Mouse (Mus musculus): ENCODE measurements around the gene Hoxd9.

The Hoxd9 gene

DNA sequence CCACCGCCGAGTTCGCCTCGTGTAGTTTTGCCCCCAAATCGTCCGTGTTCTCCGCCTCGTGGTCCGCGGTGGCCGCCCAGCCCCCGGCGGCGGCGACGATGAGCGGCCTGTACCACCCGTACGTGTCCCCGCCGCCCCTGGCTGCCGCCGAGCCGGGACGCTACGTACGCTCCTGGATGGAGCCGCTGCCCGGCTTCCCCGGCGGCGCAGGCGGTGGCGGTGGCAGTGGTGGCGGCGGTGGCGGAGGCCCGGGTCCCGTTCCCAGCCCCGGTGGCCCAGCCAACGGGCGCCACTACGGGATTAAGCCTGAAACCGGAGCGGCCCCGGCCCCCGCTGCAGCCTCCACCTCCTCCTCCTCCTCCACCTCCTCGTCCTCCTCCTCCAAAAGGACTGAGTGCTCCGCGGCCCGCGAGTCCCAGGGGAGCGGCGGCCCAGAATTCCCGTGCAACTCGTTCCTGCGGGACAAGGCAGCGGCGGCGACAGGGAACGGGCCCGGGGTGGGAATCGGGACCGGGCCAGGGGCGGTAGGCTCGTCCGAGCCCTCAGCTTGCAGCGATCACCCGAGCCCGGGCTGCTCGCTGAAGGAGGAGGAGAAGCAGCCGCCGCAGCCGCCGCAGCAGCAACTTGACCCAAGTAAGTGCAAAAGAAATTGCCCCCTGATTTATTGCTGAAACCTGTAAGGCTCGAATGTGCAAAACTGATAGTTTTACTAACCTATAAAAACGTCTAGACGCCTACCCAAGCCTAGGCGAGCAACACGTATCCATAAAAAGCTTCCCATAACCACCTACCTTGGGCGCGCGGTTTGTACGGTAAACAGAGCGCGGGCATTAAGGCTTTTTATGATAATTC is 900 bp downstream of the Hoxd9 start:
- peak; percentile 75 for DNase-seq (ENCODE audit: extremely low spot score)

DNA sequence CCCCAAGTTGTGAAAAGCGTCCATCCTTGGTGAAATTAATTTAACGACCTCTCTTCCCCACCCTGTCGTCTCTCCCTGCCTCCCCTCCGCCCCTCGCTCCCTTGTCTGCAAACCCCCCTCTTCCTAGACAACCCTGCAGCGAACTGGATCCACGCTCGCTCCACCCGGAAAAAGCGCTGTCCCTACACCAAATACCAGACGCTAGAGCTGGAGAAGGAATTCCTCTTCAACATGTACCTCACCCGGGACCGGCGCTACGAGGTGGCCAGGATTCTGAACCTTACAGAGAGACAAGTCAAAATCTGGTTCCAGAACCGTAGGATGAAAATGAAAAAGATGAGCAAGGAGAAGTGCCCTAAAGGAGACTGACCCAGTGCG is 1.5 kb downstream of the Hoxd9 start:
- no peak for DNase-seq (ENCODE audit: extremely low spot score)

DNA sequence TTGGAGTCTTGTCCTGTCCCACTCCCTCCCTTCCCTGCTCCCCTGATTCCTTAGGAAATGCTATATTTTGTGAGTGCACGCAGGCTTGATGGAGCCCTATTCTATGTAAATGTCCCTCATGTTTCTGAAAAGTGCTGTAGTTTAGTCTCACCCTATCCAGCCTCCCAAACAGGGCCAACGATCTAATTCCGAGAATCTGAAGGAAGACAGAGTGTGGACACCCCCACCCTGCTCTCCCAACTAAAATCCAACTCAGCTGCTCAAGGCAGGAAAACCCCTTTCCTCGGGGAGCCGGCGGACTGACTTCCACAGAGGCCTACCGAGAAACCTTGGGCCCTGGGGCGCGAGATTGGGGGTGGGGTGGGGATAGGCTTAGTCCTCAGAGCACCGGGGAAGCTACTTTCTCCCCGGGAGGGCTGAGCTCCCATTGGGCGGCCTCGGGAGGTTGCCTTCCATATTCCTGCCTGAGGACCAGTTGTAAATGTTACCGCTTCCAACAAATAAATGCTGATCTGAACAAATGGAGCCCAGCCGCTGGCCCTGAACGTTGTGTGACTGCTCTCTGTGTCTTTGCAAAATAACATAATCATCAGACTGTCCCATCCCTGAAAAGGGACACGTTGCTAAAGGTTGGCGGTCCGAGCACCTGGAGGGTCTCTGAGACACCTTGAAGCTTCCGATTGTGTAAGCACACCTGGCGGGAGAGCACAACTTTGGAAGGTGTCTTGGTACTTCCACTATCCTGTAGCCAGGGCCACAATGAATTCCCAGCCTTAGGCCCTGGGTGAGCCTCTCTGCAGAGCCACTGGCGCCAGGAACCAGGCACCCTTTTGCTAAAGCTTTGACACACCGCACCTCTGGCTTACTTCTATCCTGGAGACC is 2.4 kb downstream of the Hoxd9 start:
- DNase-seq (ENCODE audit: extremely low spot score), result no peak

DNA sequence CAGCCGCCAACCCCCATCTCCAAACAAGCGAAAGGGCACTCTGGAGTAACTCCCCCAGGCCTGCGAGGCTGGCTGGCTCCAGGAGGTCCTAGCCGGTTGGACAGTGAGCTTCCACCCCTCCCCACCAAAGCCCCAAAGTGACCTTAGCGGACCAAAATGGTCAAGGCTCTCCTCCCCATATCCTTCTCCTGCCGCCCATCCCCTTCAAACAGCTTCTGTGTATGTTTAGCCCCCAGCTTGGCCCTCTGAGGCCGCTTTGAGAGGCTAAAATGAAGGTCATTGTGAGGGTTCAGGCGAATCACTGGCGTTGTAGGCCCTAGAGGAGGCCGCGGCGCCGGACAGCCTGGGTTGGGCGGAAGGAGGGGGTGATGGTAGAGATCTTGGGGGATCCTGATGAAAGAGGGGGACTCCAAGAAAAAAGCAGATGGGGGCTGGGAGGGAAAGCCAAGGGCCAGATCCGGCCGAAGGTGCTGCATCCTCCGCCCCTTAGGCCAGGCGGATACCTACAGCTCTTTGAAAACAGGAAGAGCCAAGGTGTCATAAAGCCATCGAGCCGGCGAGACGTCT is 3.1 kb downstream of the Hoxd9 start:
- DNase-seq (ENCODE audit: extremely low spot score), result peak; percentile 61

DNA sequence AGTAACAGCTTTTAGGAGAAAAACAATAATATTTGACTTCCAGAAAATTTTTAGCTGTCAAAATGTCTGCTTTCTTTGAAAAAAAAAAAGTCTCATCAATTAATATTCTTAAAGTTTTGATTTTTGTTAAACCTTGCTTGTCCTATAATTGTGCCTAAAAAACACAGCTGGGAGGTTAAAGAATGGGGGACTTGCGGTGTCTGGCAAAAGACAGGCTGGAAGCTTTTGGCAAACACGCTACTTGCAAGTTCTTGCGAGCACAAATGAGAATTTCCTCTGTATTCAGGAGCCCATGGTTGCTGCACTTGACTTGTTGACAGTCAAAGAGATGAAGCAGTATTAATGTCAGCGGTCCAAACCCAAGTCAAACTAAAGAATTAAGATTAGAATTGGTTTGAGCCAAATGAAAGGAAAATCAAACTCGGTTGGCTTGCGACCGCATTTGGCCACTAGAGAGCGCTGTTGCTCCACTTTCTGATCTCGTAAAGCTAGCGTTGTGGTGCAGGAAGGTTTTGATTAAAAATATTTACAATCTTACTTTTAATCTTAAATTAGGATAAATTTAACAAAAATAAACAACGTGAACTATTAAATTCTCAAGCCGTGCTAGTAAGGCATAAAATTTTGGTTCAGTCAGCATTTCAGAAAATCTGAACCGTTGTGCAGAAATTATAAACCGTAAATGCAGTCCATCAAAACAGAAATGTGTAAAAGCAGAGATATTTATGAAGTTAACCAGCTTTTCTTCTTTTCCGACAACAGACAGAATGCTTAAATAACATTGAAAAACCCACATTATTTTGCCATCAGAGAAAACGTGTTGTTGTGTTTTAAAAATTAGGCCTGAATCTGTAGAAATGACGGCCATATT is 4.7 kb downstream of the Hoxd9 start:
- peak; percentile 82 for DNase-seq (ENCODE audit: extremely low spot score)

DNA sequence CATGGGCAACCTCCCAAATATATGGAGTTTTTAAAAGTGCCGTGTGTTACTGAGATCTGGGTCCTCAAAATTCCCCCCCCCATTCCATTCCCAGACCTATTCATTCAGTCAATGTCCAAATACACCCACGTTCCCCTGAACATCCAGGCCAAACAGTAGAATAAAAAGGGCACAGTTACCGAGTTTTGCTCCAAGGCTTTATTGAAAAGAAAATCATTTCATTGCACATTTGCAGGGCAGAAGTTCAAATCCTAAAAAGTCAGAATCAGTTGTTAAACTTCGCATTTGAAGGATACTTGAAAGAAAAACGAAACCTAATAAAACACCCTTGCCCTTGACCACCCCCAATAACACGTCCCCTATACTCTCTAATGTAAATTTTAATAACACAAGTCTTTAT is 5.3 kb downstream of the Hoxd9 start:
- no peak for DNase-seq (ENCODE audit: extremely low spot score)

DNA sequence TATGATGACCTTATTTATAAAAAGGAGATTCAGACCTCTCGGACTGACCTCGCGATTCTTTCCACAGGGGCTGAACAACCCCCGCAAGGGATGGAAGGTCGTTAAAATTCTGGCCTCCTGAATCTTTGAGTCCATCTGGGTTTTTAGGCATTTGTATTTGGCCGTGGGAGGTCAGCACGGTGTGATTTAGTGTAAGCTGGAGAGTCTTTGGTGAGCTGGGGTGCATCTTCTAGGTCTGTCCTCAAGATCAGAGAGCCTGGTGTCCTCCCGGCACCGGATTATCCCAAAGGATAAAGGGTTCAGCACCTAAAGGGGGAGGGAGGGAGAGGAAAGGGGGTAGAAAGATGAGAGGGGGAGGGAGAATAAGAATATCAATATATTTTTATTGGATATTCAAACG is 5.8 kb downstream of the Hoxd9 start:
- no peak for DNase-seq (ENCODE audit: extremely low spot score)

DNA sequence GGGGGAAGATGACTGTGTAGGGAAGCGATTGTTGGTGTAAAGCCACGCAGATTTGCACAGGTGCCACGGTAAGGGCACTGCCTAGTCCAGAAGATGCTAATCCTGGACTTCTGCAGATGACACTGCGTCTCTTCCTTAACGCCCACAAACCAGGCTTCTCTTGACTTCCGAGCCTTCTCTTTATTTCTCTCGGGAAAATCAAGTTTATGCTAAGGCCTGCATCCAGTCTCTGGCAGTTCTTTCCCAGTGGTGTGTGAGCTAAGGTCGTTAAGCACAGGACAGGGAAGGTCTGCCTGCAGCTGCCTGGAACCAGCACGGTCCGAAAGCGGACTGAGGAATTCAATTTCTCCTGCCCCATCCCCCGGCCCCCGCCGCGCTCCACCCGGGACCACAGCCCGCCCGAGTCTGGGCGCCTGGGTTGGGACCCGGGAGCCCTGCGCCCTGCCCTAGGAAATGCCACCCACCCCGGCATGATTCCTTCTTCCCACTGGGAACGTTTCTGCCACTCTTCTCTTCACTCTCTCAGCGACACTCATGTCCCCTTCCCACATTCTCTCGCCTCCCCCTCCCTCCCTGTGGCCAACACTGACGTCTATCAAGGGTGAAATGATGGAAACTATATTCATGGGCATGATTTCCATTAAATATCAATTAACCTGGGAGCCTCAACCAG is 6.3 kb downstream of the Hoxd9 start:
- no peak for DNase-seq (ENCODE audit: extremely low spot score)

DNA sequence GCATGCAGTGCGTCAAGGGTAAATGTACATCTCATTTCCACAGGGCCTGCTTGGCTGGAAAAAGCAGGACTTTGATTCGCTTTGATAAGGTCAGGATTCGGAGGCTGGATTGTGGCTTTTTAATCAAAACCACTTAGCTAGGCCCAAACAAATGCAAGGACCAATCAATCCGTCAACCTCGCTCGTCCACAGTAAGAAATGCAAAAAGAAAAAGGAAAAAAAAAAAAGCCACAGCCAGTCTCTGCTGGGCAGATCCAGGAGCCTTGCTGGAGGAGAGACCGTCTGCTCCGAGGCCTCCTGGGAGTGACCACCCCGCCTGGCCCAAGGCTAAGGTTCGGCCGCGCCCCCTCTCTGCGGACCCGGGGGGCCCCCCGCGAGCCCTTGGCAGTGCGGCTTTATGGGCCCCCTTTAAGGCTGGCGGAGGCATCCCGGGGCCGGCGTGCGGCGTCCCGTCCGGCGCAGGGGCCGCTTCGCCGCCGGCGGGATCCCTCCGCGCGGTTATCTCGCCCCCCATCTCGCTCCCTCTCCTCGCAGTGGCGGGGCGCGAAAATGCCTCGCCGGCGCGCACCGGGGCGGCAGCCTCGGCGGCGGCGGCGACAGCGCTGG is 7.0 kb downstream of the Hoxd9 start, which contains the start of gene Hoxd8:
Gene Hoxd8, plus strand, starts transcription at position 223 of the 606 bp plus-strand sequence.
- DNase-seq (ENCODE audit: extremely low spot score), result no peak

DNA sequence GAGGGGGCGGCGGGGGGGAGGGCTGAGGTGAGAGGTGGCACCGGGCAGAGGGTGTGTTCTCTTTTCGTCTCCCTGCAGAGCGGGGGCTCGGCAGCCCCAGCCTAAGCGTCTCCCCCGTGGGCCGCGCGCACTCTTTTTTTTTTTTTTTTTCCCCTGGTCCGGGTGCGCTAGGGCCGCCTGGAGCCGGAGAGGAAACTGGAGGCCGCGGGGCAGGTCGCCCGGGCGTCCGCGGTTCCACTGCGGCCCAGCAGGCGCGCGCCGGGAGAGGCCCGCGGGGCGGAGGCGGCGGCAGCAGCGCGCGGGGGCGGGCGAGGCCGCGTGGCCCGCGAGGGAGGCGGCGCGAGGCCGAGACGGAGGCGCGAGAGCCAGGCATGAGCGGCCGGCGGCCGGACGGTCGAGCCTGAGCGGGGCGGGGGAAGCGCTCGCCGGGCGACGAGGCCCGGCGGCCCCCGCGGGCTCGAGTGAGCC is 7.5 kb downstream of the Hoxd9 start:
- DNase-seq (ENCODE audit: extremely low spot score), result no peak

DNA sequence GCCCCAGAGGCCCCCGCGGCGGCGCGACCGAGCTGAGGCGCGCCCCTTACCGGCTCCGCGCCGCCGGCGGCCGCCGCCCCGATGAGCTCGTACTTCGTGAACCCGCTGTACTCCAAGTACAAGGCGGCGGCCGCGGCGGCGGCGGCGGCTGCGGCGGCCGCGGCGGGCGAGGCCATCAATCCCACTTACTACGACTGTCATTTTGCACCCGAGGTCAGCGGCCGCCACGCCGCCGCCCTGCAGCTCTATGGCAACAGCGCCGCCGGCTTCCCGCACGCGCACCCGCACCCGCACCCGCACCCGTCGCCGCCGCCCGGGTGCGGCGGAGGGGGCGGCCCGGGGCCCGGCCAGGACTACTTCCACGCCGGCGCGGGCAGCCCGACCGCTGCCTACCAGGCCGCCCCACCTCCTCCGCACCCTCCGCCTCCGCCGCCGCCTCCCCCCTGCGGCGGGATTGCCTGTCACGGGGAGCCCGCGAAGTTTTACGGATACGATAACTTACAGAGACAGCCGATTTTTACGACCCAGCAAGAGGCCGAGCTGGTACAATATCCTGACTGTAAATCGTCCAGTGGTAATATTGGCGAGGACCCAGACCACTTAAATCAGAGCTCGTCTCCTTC is 8.1 kb downstream of the Hoxd9 start:
- DNase-seq (ENCODE audit: extremely low spot score), result no peak

DNA sequence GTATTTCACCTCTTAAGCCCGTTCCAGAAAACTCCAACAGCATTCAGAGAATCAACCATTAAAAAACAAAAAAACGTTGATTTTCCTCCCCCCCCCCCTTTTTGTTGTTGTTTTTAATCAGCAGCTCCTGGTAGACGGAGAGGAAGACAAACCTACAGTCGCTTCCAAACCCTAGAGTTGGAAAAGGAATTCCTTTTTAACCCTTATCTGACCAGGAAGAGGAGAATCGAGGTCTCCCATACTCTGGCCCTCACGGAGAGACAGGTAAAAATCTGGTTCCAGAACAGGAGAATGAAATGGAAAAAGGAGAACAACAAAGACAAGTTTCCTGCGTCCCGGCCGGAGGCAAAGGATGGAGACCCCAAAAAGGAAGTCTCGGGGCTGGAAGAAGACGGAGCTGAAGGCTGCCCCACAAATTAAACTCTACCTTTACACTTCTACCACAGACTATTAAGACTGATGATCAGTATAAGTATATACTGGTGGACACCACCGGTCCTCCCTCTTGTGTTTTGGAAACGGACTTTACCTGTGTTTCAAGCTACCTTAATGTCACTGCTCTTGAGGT is 8.9 kb downstream of the Hoxd9 start:
- no peak for DNase-seq (ENCODE audit: extremely low spot score)

DNA sequence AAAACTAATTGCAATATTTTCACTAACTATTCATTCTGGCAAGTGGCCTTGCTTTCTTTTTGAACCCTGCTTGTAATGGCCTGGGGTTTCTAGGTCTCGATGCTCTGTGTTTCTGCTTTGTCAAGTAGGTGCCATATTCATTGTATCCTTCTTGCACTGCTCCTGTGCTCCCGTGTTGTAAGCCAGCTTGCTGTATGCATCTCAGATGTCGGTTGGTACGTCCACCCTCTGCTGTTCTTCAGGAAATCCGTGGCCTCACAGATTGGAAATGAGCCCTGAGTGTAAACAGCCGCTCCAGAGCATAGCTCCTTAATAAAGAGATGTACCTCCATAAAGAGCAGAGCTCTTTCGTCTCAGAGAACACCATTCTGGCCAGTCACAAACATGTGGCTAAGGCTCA is 10.1 kb downstream of the Hoxd9 start:
- no peak for DNase-seq (ENCODE audit: extremely low spot score)

DNA sequence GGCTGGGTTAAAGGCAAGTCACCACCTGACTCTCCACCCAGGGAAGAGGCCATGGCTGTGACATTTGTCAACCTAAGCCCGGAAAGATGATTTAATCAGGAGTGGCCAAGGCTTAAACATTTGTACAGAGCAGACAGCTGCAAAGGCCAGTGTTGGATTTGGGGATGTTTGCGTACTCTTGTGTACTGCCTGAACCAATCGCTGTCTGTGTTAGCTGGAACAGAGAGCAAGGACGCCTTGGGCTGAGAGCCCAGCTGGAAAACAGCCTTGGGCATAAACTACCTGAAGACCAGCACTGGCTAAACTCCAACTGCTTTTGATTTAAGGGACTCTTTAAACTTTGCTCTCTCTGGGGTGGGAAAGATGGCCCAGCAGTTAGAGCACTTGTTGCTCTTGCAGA is 11.1 kb downstream of the Hoxd9 start:
- DNase-seq (ENCODE audit: extremely low spot score), result no peak

DNA sequence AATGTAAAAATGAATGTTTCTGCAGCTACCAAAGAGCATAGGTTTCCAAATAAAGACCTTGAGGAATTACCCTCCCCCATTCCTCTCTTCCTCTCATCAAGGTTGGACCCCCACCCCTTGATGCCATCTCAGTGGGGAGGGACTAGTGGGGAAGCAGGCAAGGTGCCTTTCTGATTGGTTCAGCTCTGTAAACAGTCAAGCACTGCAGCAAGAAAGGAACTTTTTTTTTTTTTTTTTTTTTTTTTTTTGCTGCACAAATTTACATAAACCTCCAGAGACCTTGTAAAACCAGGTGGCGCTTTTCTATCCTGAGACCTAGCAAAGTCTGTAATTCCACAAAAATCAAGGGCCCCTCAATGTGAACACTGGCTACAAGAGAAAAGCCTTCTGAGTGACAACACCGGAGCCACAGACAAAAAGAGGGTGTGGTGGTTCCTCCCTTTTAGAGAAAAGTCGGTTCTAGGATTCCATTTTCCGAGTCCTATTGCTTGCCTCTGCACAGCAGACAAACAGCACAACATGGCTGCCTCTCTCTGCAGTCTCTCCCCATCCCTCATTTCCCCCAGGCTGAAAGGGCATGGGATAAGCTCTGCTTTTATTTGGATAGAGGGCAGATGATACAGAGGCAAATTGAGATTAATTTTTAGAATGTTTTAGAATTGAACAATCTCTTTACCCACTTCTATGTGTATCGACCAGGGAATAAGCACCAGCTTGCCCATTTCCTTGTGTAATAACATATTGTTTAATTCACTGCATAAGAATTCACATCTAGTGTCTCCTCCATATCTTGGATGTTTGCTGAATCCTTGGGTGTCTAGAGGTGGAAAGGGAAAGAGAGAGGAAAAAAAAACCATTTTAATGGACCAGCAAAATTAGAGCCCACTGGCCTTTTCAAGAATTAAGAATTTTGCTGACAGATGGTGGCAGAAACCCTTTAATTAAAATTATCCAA is 12.2 kb downstream of the Hoxd9 start:
- DNase-seq (ENCODE audit: extremely low spot score), result no peak

DNA sequence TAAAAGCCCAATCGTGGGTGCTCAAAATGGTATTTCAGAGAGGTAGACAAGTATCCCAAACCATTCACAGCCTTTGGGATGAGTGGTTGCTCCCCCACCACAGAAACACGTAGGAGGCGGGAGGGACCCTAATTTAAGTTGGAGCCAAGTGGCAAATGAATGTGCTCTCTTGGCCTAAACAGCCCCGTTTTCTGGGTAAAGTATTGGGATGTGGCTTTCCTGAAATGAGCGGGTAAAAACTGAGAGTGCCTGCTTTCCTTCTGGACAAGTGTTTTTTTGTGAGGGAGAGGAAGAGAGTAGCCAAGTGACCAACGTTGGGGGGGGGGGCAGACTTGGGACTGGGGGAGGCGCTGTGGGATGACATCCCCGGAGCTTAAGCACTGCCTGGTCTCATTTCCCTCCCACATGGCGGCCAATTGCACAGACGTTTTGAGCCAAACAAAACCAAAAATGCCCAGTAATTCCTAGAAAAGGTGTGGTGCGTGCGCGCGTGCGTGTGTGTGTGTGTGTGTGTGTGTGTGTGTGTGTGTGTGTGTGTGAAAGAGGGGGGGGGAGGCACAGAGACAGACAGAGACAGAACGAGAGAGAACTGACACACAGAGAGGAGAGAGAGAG is 13.5 kb downstream of the Hoxd9 start:
- DNase-seq (ENCODE audit: extremely low spot score), result no peak

DNA sequence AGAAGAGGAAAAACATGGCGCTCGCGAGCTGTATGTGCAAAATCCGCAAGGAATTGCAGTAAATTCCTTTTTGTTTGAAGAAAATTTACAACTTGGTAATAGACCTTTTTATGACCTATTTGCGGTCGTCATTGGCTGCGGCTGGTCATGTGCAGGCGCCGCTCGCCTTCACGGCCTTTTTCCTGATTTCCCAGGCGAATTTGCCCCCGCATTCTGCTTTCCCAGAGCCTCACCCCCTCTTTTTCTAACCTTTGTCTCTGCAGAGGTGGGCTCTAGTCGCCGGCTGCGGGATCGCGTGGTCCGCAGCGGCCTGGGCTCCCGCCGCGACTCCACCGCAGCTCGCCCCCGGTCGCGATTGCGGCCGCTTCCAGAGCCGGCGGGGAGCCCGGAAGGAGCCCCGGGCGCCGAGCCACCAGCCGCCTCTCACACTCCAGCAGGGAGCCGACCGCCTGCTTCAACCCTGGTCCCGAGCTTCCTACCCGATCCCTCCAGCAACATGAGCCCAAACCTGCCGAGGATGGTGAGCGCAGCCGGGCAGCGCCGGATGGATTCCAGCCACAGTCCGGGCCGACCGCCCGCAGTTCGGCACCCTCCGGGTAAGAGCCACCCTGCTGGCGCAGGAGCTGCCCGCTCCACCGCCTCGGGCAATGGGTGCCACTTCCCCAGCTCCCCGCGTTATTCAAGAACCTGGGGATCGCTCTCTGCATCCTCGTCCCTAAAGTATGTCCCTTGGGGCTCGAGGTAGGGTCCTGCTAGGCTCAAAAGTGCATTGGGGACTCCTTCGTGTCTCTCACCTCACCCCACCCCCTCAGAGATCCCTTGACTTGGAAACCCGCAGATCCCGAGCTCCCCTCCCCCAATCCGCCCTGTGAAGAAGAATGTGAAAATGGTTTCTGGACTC is 14.4 kb downstream of the Hoxd9 start, which contains the start of the genes Hoxd3 and Hoxd4:
Gene Hoxd3, plus strand, starts transcription at position 207 of the 901 bp plus-strand sequence.
Gene Hoxd4, plus strand, starts transcription at position 209 of the 901 bp plus-strand sequence.
- no peak for DNase-seq (ENCODE audit: extremely low spot score)
